Mouse (Mus musculus) liver, postnatal 0 days (tissue): ENCODE measurements around the gene G3bp2. TPM values are rescaled to one million over a fixed set of nuclear protein-coding genes. Genes with fewer than 3 reads are reported as not detected.

ENCODE experiments used
- ATAC-seq: fragments of 200-750 bp; cut with Nextera tagmentation; 2 replicates; pipeline ENCODE4 v1.8.0; 2017; ENCODE audit warnings: mild to moderate bottlenecking, moderate library complexity
- DNase-seq: peaks from one replicate; pipeline ENCODE4 v3.0.0-alpha.2; 2016
- H3K27ac ChIP-seq: fragments of 300-500 bp; sonication (generic); 2 replicates; pipeline ENCODE4 v1.5.1; 2014; ENCODE audit warnings: antibody characterized with exemption, moderate library complexity, mild to moderate bottlenecking, low read depth
- H3K27me3 ChIP-seq: fragments of 300-500 bp; sonication (generic); 2 replicates; pipeline ENCODE4 v1.6.1; 2014; ENCODE audit warnings: low read length, control low read depth, mixed read lengths; ENCODE audit not compliant: insufficient read depth
- H3K36me3 ChIP-seq: fragments of 300-500 bp; sonication (generic); replicated peaks from 2 replicates; pipeline ENCODE4 v1.6.1; 2014; ENCODE audit warnings: mild to moderate bottlenecking, control low read depth, low read length, moderate library complexity, mixed read lengths; ENCODE audit not compliant: insufficient read depth
- H3K4me1 ChIP-seq: fragments of 300-500 bp; sonication (generic); 2 replicates; pipeline ENCODE4 v1.6.1; 2014; ENCODE audit warnings: antibody characterized with exemption, mild to moderate bottlenecking, control low read depth; ENCODE audit not compliant: insufficient read depth
- H3K4me2 ChIP-seq: fragments of 300-500 bp; sonication (generic); 2 replicates; pipeline ENCODE4 v1.6.1; 2014; ENCODE audit warnings: low read depth, mild to moderate bottlenecking, low read length, moderate library complexity, mixed read lengths
- H3K4me3 ChIP-seq: fragments of 300-500 bp; sonication (generic); 2 replicates; pipeline ENCODE4 v1.5.1; 2014; ENCODE audit warnings: low read depth, low read length
- H3K9ac ChIP-seq: fragments of 300-500 bp; sonication (generic); replicated peaks from 2 replicates; pipeline ENCODE4 v1.6.1; 2014; ENCODE audit warnings: mild to moderate bottlenecking, moderate library complexity
- H3K9me3 ChIP-seq: fragments of 300-500 bp; sonication (generic); 2 replicates; pipeline ENCODE4 v1.6.1; 2016; ENCODE audit warnings: mild to moderate bottlenecking, control low read depth, low read length, mixed read lengths
- CTCF ChIP-seq: sonication (generic); IDR thresholded peaks from 2 replicates; pipeline ENCODE4 v1.5.1; 2016; ENCODE audit warnings: antibody characterized with exemption, low read depth
- EP300 ChIP-seq: IDR thresholded peaks from 2 replicates; pipeline ENCODE4 v1.6.1; 2016; ENCODE audit warnings: antibody characterized with exemption, low read depth, mild to moderate bottlenecking
- WGBS: fragments of 180-500 bp; shearing (Covaris S2); extraction: QIAGEN DNeasy Blood & Tissue Kit; methylation state at CpG from one replicate; pipeline ENCODE4 v1.1.7; 2014; ENCODE audit not compliant: insufficient replicate concordance; 5-methylcytosine and 5-hydroxymethylcytosine counted together
- polyA plus RNA-seq: library from polyadenylated mRNA; unstranded; fragments of >200 nt; fragmentation: Nextera tagmentation; extraction: Ambion mirVana; gene quantifications from 2 replicates; pipeline ENCODE4 v1.2.1, GENCODE M21; 2015

G3bp2 gene
- polyA plus RNA-seq, 1 experiment from 2014 or later: 50.1 TPM

GRCm38 (mm10) chr5:92106327-92107125 is 23.0 kb upstream of the G3bp2 start:
- WGBS: 52% methylated on average over 10 of the region's 10 CpGs
- ATAC-seq: no peak
- H3K36me3 ChIP-seq: no peaks in the 10 kb centered on the region
- H3K27me3 ChIP-seq: no peaks in the 10 kb centered on the region
- no peak overlapping the region for H3K9ac ChIP-seq
- TF ChIP-seq EP300 (no peak), CTCF (no peak)
- peaks cover 4% of the 10 kb centered on the region for H3K4me1 ChIP-seq
- H3K4me2 ChIP-seq: no peak overlapping the region
- DNase-seq: peak; percentile 20
- H3K4me3 ChIP-seq: no peak overlapping the region
- no peaks in the 10 kb centered on the region for H3K9me3 ChIP-seq
- no peak overlapping the region for H3K27ac ChIP-seq

- H3K27ac ChIP-seq: no peak overlapping the region
- DNase-seq (no peak), ATAC-seq (no peak)
- TF ChIP-seq CTCF (no peak), EP300 (no peak)
- H3K9ac ChIP-seq: no peak overlapping the region
- no peaks in the 10 kb centered on the region for H3K36me3 ChIP-seq
- H3K4me3 ChIP-seq: no peak overlapping the region
- no peaks in the 10 kb centered on the region for H3K27me3 ChIP-seq
- H3K4me1 ChIP-seq: peaks cover 4% of the 10 kb centered on the region
- no peak overlapping the region for H3K4me2 ChIP-seq
- WGBS: 77% methylated on average over 13 of the region's 13 CpGs
- H3K9me3 ChIP-seq: no peaks in the 10 kb centered on the region
Observed at GRCm38 (mm10) chr5:92103816-92104415, 20.4 kb upstream of the G3bp2 start.

GRCm38 (mm10) chr5:92103062-92103461 is 19.5 kb upstream of the G3bp2 start:
- no peaks in the 10 kb centered on the region for H3K27me3 ChIP-seq
- no peak overlapping the region for H3K4me2 ChIP-seq
- 13% methylated on average over 6 of the region's 6 CpGs for WGBS
- no peak overlapping the region for H3K4me3 ChIP-seq
- no peak overlapping the region for H3K9ac ChIP-seq
- TF ChIP-seq EP300 (no peak), CTCF (no peak)
- no peaks in the 10 kb centered on the region for H3K36me3 ChIP-seq
- peaks cover 6% of the 10 kb centered on the region for H3K4me1 ChIP-seq
- DNase-seq (no peak), ATAC-seq (no peak)
- H3K9me3 ChIP-seq: no peaks in the 10 kb centered on the region
- H3K27ac ChIP-seq: no peak overlapping the region

- DNase-seq (no peak), ATAC-seq (no peak)
- no peak for TF ChIP-seq EP300
- TF ChIP-seq CTCF: no peak
- peaks cover 6% of the 10 kb centered on the region for H3K4me1 ChIP-seq
- no peaks in the 10 kb centered on the region for H3K9me3 ChIP-seq
- no peak overlapping the region for H3K27ac ChIP-seq
- H3K4me2 ChIP-seq: no peak overlapping the region
- H3K4me3 ChIP-seq: no peak overlapping the region
- no peaks in the 10 kb centered on the region for H3K36me3 ChIP-seq
- 87% methylated on average over 8 of the region's 8 CpGs for WGBS
- H3K9ac ChIP-seq: no peak overlapping the region
- no peaks in the 10 kb centered on the region for H3K27me3 ChIP-seq
Observed at GRCm38 (mm10) chr5:92101601-92102000, 18.1 kb upstream of the G3bp2 start.

GRCm38 (mm10) chr5:92098351-92099109 is 15.0 kb upstream of the G3bp2 start:
- Histone ChIP-seq H3K36me3 (no peaks in the 10 kb centered on the region), H3K27me3 (no peaks in the 10 kb centered on the region), H3K9me3 (no peaks in the 10 kb centered on the region), H3K9ac (0 out of 2 replicates have a peak overlapping the region, but pooled peaks have one; percentile 18), H3K27ac (peak overlapping the region; percentile 66), H3K4me2 (peak overlapping the region; percentile 36), H3K4me1 (peaks cover 6% of the 10 kb centered on the region), H3K4me3 (no peak overlapping the region)
- no peak for DNase-seq
- 40% methylated on average over 13 of the region's 13 CpGs for WGBS
- peak; percentile 92 for ATAC-seq
- TF ChIP-seq EP300: no peak
- no peak for TF ChIP-seq CTCF

- Histone ChIP-seq H3K4me2 (no peak overlapping the region), H3K9ac (no peak overlapping the region), H3K27ac (no peak overlapping the region; the same call in 1 of the 2 replicates), H3K9me3 (no peaks in the 10 kb centered on the region), H3K36me3 (no peaks in the 10 kb centered on the region), H3K27me3 (no peaks in the 10 kb centered on the region), H3K4me3 (no peak overlapping the region), H3K4me1 (peaks cover 2% of the 10 kb centered on the region; the same call in 1 of the 2 replicates)
- ATAC-seq (no peak), DNase-seq (no peak)
- WGBS: 85% methylated on average over 4 of the region's 4 CpGs
- TF ChIP-seq EP300: no peak
- no peak for TF ChIP-seq CTCF
Observed at GRCm38 (mm10) chr5:92097779-92098178, 14.3 kb upstream of the G3bp2 start.
